Mouse (Mus musculus): ENCODE measurements around the gene Ccnl1. TPM values are rescaled to one million over a fixed set of nuclear protein-coding genes. Genes with fewer than 3 reads are reported as not detected.
A peak's percentile ranks its signal among the peaks of the same experiment; 100 is the strongest.

Ccnl1 gene
- 121 and 124 TPM in 2 replicates for polyA plus RNA-seq (2014; fragmentation: Nextera tagmentation; extraction: Ambion mirVana)

DNA sequence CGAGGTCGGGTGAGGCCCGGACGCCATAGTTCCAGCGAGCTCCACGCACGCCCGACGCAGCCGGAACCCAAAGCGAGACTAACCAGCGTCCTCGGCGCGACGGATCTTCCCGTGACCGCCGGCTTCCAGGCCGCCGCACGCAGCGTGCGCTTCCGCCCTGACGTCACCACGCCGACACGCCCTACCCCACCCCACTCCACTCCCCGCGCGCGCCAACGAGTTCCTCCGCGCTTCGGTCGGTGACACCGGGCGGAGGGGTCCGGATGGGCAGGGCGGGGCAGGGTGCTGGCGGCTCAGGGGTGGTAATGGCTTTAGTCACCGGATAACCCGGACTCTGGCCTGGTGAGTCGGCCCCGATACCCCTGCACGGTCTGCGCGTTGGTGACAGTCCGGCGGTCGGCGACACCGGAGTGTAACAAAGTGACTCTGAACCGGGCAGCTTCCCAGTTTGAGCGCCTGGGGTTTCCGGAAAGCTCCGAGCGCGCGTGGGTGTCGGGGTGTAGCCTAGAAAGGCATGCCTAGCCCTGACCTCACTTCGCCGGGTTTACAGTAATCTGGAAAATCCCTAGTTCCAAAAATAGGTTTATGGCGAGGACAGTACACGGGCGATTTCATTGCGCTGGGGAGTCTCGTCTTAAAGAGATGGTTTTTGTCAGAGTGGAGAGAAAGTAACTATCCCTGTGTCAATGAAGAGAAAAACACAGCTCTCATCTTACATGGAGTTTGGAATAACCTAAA is at the start of gene Ccnl1:
Gene Ccnl1, minus strand, starts transcription at position 148 of the 738 bp plus-strand sequence.
- H3K9ac ChIP-seq (ENCODE audit: low read depth, low read length), result peak within 1 kb of the TSS; percentile 99
- H3K4me2 ChIP-seq (replicated peaks; ENCODE audit: low read depth, low read length), result peak within 1 kb of the TSS; percentile 60
- peaks cover 8% of the 10 kb centered on the region for H3K4me1 ChIP-seq (replicated peaks; ENCODE audit: control insufficient read depth, insufficient read depth, low read length)
- H3K27ac ChIP-seq (ENCODE audit: low read depth, low read length), result peak within 1 kb of the TSS; percentile 98
- H3K4me3 ChIP-seq (ENCODE audit: low read depth, low read length), result peak within 1 kb of the TSS; percentile 96
- DNase-seq (ENCODE audit: low spot score) (peak; percentile 96), ATAC-seq (ENCODE audit: low FRiP score) (peak; percentile 96)
- no peaks in the 10 kb centered on the region for H3K27me3 ChIP-seq (ENCODE audit: control insufficient read depth, insufficient read depth, low read length)
- no peaks in the 10 kb centered on the region for H3K9me3 ChIP-seq (ENCODE audit: control insufficient read depth, low read length)
- H3K36me3 ChIP-seq (ENCODE audit: control insufficient read depth, insufficient read depth, low read length), result peaks cover 4% of the 10 kb centered on the region; the same call in 1 of the 2 replicates
- 1% methylated on average over 62 of the region's 70 CpGs for WGBS

DNA sequence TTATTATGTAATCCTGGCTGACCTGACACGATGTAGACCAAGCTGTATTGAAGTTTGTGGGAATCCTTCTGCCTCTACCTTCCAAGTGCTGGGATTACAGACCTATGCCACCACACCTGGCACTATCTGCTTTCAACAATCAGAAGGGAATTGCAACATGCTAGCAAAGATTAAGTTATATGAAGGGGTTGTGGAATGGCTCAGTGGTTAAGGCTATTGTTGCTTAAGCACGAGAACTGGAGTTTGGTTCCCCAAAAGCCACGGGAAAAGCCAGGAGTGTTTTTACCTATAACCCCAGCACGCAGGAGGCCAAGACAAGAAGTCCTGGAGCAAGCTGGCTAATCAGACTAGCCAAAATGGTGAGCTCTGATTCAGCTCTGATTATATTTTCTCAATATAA is 46.9 kb upstream of the Ccnl1 start:
- DNase-seq (ENCODE audit: low spot score) (no peak), ATAC-seq (ENCODE audit: low FRiP score) (no peak)
- no peak overlapping the region for H3K4me2 ChIP-seq (replicated peaks; ENCODE audit: low read depth, low read length)
- no peak overlapping the region for H3K4me3 ChIP-seq (ENCODE audit: low read depth, low read length)
- WGBS, result 91% methylated on average over 4 of the region's 4 CpGs
- H3K9ac ChIP-seq (ENCODE audit: low read depth, low read length), result no peak overlapping the region
- no peaks in the 10 kb centered on the region for H3K36me3 ChIP-seq (ENCODE audit: control insufficient read depth, insufficient read depth, low read length)
- H3K4me1 ChIP-seq (replicated peaks; ENCODE audit: control insufficient read depth, insufficient read depth, low read length), result no peaks in the 10 kb centered on the region
- H3K9me3 ChIP-seq (ENCODE audit: control insufficient read depth, low read length), result no peaks in the 10 kb centered on the region
- no peaks in the 10 kb centered on the region for H3K27me3 ChIP-seq (ENCODE audit: control insufficient read depth, insufficient read depth, low read length)
- H3K27ac ChIP-seq (ENCODE audit: low read depth, low read length), result no peak overlapping the region

- 74% methylated on average over 7 of the region's 7 CpGs for WGBS
- Histone ChIP-seq H3K4me1 (replicated peaks; ENCODE audit: control insufficient read depth, insufficient read depth, low read length) (no peaks in the 10 kb centered on the region), H3K36me3 (ENCODE audit: control insufficient read depth, insufficient read depth, low read length) (no peaks in the 10 kb centered on the region), H3K9me3 (ENCODE audit: control insufficient read depth, low read length) (no peaks in the 10 kb centered on the region), H3K27ac (ENCODE audit: low read depth, low read length) (no peak overlapping the region), H3K4me3 (ENCODE audit: low read depth, low read length) (no peak overlapping the region), H3K27me3 (ENCODE audit: control insufficient read depth, insufficient read depth, low read length) (no peaks in the 10 kb centered on the region), H3K4me2 (replicated peaks; ENCODE audit: low read depth, low read length) (no peak overlapping the region), H3K9ac (ENCODE audit: low read depth, low read length) (no peak overlapping the region)
- ATAC-seq (ENCODE audit: low FRiP score) (no peak), DNase-seq (ENCODE audit: low spot score) (no peak)
These were observed 46.3 kb upstream of the Ccnl1 start for GRCm38 (mm10) chr3:66004220-66004951.

DNA sequence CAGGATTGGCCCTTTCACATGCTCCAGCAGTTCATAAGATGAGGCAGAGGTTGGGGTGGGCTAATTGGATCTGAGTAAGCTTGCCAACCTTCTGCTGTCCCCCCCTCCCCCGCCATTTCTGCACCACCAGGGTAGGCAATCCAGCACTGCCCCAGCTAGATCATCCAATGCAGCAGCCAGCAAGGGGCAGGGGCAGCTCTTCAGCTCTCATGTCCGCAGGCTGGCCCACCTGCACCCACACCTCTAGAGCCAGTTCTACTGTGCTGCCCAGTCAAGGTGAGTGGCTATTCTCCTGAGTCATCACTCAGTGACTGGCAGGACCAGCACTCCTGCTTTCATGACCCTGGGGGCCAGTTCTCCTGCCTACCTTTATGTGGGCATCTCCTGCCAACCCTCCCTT is 42.4 kb upstream of the Ccnl1 start:
- WGBS, result 79% methylated on average over 2 of the region's 2 CpGs

GRCm38 (mm10) chr3:65997360-65998008 is 39.4 kb upstream of the Ccnl1 start:
- Histone ChIP-seq H3K4me2 (replicated peaks; ENCODE audit: low read depth, low read length) (no peak overlapping the region), H3K27me3 (ENCODE audit: control insufficient read depth, insufficient read depth, low read length) (no peaks in the 10 kb centered on the region), H3K4me3 (ENCODE audit: low read depth, low read length) (no peak overlapping the region), H3K9me3 (ENCODE audit: control insufficient read depth, low read length) (no peaks in the 10 kb centered on the region), H3K36me3 (ENCODE audit: control insufficient read depth, insufficient read depth, low read length) (no peaks in the 10 kb centered on the region), H3K9ac (ENCODE audit: low read depth, low read length) (no peak overlapping the region), H3K27ac (ENCODE audit: low read depth, low read length) (no peak overlapping the region), H3K4me1 (replicated peaks; ENCODE audit: control insufficient read depth, insufficient read depth, low read length) (no peaks in the 10 kb centered on the region)
- DNase-seq (ENCODE audit: low spot score), result no peak
- ATAC-seq (ENCODE audit: low FRiP score), result no peak
- WGBS, result 80% methylated on average over 7 of the region's 7 CpGs

More for the DNA sequence above, 42.4 kb upstream of the Ccnl1 start:
- Histone ChIP-seq H3K27me3 (ENCODE audit: control insufficient read depth, insufficient read depth, low read length) (no peaks in the 10 kb centered on the region), H3K4me1 (replicated peaks; ENCODE audit: control insufficient read depth, insufficient read depth, low read length) (no peaks in the 10 kb centered on the region), H3K9me3 (ENCODE audit: control insufficient read depth, low read length) (no peaks in the 10 kb centered on the region), H3K9ac (ENCODE audit: low read depth, low read length) (no peak overlapping the region), H3K36me3 (ENCODE audit: control insufficient read depth, insufficient read depth, low read length) (no peaks in the 10 kb centered on the region), H3K27ac (ENCODE audit: low read depth, low read length) (no peak overlapping the region), H3K4me3 (ENCODE audit: low read depth, low read length) (no peak overlapping the region), H3K4me2 (replicated peaks; ENCODE audit: low read depth, low read length) (no peak overlapping the region)
- DNase-seq (ENCODE audit: low spot score) (no peak), ATAC-seq (ENCODE audit: low FRiP score) (no peak)

DNA sequence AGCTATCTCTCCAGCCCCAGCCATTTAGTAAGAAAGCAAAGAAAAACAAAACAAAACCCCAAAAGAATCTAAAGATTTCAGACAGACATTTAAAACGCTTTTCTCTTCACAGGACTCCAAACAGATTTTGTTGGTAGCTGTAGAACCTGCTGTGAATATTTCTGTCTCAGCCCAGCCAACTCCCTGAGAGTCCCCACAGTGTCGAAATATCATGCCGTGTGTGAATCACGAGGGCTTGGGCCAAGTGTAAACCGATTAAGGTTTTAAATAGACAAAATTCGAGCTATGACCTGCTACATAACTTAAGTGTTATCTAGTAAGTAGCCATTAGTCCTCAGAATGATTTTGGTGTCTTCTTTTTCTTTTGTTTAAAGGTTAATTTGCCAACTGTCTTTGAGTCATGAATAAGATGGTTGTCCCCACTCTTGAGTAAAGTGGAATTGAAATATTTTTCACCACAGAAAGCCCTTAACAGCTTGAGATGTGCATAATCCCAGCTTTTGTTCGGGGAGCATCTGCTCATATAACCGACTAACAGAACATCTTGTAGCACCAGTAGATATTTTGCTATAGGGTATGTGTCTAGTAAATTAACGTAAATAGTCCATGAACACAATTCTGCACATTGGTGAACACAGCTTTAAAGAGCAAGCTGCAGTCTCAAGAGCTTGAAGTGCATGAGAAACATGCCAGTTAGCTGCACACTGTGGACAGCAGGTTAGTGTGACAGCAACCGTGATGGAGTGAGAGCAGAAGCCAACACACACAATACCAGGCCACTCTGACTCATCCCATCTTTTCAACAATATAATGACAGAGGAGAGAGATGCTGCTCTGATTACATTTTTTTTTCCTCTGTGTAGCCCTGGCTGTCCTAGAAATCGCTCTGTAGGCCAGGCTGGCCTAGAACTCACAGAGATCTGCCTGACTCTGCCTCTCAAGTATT is 34.6 kb upstream of the Ccnl1 start:
- H3K9ac ChIP-seq (ENCODE audit: low read depth, low read length), result no peak overlapping the region
- H3K4me2 ChIP-seq (replicated peaks; ENCODE audit: low read depth, low read length), result no peak overlapping the region
- H3K27me3 ChIP-seq (ENCODE audit: control insufficient read depth, insufficient read depth, low read length), result no peaks in the 10 kb centered on the region
- H3K4me3 ChIP-seq (ENCODE audit: low read depth, low read length), result no peak overlapping the region
- H3K36me3 ChIP-seq (ENCODE audit: control insufficient read depth, insufficient read depth, low read length), result no peaks in the 10 kb centered on the region
- DNase-seq (ENCODE audit: low spot score), result no peak
- ATAC-seq (ENCODE audit: low FRiP score), result no peak
- no peaks in the 10 kb centered on the region for H3K4me1 ChIP-seq (replicated peaks; ENCODE audit: control insufficient read depth, insufficient read depth, low read length)
- H3K9me3 ChIP-seq (ENCODE audit: control insufficient read depth, low read length), result no peaks in the 10 kb centered on the region
- WGBS, result 79% methylated on average over 11 of the region's 11 CpGs
- no peak overlapping the region for H3K27ac ChIP-seq (ENCODE audit: low read depth, low read length)

- WGBS, result 24% methylated on average over 3 of the region's 3 CpGs
- no peaks in the 10 kb centered on the region for H3K36me3 ChIP-seq (ENCODE audit: control insufficient read depth, insufficient read depth, low read length)
- DNase-seq (ENCODE audit: low spot score), result peak; percentile 44
- no peak for ATAC-seq (ENCODE audit: low FRiP score)
- no peak overlapping the region for H3K4me3 ChIP-seq (ENCODE audit: low read depth, low read length)
- no peak overlapping the region for H3K9ac ChIP-seq (ENCODE audit: low read depth, low read length)
- H3K4me2 ChIP-seq (replicated peaks; ENCODE audit: low read depth, low read length), result no peak overlapping the region
- no peak overlapping the region for H3K27ac ChIP-seq (ENCODE audit: low read depth, low read length)
- no peaks in the 10 kb centered on the region for H3K4me1 ChIP-seq (replicated peaks; ENCODE audit: control insufficient read depth, insufficient read depth, low read length)
- no peaks in the 10 kb centered on the region for H3K27me3 ChIP-seq (ENCODE audit: control insufficient read depth, insufficient read depth, low read length)
- no peaks in the 10 kb centered on the region for H3K9me3 ChIP-seq (ENCODE audit: control insufficient read depth, low read length)
These were observed 33.1 kb upstream of the Ccnl1 start for GRCm38 (mm10) chr3:65990957-65991646.

DNA sequence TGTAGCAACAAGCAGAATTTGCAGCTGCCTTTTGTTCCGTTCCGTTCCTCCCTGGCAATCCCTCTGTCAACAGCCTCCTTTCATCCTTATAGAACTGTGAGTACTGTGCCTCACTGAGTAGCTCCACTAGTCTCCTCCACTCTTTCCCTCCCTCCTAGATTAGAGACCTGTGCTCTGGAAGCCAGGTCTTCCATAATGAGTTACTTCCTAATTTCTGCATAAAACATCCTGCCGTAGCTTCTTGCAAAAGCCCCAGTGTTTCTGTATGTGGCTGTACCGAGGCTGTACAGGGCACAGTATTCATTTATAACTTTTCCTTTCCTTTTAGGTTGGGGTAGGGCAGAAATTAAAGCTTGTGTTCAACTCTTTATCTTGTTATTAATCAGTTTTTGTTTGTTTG is 32.5 kb upstream of the Ccnl1 start:
- DNase-seq (ENCODE audit: low spot score), result no peak
- Histone ChIP-seq H3K9ac (ENCODE audit: low read depth, low read length) (no peak overlapping the region), H3K4me3 (ENCODE audit: low read depth, low read length) (no peak overlapping the region), H3K36me3 (ENCODE audit: control insufficient read depth, insufficient read depth, low read length) (no peaks in the 10 kb centered on the region), H3K27me3 (ENCODE audit: control insufficient read depth, insufficient read depth, low read length) (no peaks in the 10 kb centered on the region), H3K9me3 (ENCODE audit: control insufficient read depth, low read length) (no peaks in the 10 kb centered on the region), H3K4me2 (replicated peaks; ENCODE audit: low read depth, low read length) (no peak overlapping the region), H3K27ac (ENCODE audit: low read depth, low read length) (no peak overlapping the region), H3K4me1 (replicated peaks; ENCODE audit: control insufficient read depth, insufficient read depth, low read length) (no peaks in the 10 kb centered on the region)
- WGBS, result 88% methylated on average over 4 of the region's 4 CpGs
- ATAC-seq (ENCODE audit: low FRiP score), result no peak
